Mouse (Mus musculus): ENCODE data around the gene Mvb12b.
"Not testable (repeated sequence)": the region's sequence is repeated elsewhere in the genome, so short reads cannot be mapped to it uniquely, and the experiment has no call there.

Mvb12b gene

DNA sequence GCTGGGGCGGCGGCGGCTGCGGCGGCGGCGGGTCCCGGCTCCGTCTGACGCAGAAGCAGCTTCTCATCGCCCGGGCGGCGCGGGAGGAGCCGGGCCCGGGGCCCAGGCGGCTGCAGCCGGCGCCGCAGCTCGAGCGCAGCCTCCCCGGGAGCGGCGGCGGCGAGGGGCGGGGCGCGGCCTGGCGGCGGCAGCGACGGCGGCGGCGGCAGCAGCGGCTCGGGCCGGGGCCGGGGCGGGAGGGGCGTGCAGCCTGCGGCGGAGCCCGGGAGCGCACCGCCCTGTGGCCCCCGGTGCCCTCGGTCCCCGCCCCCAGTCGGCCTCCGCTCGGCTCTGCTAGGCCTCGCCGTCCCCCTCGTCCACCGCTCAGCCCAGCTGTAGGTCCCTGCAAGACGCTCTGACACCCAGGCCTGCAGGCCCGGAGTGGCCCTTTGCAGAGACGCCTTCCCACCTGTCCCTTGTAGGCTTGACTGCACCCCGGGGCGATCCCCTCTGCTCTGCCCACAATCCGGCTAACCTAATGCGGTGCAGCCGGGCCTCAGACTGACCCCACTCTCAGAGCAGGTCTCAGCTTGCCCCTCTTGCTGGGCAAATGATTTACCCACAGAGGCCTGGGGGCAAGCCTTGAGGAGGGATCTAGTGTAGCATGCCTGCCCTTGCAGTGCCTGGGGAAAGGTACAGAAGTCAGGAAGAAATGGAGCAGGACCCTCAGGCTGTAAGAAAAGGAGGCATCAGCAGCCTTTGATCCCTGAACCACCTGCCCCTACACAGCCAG, at the start of gene Mvb12b:
Gene Mvb12b (minus strand): TSS at position 619 of the 772 bp plus-strand sequence.
- peak; percentile 83 to 85 for DNase-seq

DNA sequence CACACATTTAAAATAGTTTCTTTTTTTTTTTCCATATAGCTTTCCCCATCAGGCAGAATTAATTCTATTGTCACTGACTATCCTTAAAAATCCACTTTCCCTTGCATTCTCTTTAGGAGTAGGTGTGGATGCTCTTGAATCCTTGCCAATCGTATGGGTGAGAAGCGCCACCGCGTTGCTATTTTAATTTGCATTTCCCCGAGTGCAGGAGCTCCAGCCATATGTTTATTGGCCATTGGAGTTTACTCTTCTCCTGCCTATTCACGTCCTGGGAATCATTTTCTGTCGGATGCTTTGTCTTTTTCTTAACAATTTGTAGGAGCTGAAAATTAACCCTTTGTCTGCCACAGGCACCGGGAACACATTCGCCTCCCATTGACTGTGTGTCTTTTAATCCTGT, 48.0 kb upstream of the Mvb12b start:
- peak in 1 of 2 experiments; percentile 33 for DNase-seq

DNA sequence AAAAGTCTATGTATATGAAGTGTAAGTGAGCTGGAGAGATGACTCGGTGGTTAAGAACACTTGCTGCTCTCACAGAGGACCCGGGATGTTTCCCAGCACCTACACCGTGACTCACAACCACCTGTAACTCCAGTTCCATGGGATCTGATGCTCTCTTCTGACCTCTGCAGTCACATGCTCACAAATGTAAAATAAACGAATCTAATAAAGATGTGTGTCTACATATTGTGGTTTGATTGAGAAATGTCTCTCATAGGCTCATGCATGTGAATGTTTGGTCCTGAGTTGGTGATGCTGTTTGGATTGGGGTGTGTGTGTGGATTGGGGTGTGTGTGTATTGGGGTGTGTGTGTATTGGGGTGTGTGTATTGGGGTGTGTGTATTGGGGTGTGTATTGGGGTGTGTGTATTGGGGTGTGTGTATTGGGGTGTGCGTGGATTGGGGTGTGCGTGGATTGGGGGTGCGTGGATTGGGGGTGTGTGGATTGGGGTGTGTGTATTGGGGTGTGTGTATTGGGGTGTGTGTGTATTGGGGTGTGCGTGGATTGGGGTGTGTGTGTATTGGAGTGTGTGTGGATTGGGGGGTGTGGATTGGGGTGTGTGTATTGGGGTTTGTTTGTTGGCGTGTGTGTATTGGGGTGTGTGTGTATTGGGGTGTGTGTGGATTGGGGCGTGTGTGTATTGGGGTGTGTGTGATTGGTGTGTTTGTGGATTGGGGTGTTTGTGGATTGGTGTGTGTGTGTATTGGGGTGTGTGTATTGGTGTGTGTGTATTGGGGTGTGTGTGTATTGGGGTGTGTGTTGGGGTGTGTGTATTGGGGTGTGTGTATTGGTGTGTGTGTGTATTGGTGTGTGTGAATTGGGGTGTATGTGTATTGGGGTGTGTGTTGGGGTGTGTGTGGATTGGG, 46.1 kb upstream of the Mvb12b start:
- no peak for DNase-seq

DNA sequence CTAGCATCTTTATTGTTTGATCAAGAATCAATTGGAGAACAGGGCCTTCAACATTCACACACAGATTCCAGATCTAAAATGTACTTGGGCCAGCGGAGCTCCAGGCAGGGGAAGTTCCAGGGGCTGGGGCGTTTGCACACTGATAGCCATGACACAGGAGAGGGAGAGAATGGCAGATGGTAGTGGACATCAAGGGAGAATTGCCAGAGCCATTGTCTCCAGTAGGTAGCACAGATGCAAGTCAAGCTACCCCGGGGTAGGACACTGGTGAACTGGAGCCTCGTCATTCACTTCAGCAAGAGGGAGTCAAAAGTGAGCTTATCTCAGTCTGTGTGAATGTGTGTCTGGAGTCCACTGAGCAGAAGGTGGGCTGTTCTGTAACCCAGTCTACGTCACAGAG, 43.4 kb upstream of the Mvb12b start:
- no peak for DNase-seq

DNA sequence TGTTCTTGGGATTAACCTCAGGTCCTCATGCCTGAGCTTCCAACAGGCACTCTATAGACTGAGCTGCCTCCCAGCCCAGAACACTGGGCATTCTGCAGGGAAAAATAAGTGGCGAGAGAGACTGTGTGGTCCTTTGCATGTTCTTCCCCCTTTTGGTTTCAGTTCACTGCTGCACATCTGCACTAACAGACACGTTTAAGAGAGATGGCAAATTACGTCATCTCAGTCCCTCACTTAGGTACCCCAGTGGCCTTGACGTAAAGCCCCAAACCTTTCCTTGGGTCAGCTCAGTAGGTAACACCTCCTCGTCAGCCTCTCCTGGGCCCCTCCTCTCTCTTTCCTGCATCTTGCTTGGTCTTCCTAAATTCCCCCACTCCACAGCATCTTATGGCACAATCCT, 37.5 kb upstream of the Mvb12b start:
- no peak for DNase-seq

DNA sequence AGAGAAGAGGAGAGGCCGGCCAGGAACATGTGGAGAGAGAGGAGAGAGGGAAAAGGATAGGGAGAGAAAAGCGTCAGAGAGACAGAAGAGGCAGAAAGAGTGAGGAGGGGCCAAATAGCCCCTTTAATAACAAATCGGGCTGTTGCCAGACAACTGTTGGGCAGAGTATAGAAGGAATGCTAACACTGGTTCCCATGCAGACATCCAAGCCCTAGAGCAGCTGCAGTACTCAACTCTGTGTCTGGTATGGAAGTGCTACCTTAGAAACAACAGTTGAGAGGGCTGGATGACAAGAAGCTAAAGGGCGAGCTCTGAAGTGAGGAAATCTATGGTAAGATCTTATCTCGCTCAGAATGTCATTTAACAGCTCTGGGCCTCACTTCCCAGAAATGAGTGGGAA, 35.7 kb upstream of the Mvb12b start:
- DNase-seq, result no peak

DNA sequence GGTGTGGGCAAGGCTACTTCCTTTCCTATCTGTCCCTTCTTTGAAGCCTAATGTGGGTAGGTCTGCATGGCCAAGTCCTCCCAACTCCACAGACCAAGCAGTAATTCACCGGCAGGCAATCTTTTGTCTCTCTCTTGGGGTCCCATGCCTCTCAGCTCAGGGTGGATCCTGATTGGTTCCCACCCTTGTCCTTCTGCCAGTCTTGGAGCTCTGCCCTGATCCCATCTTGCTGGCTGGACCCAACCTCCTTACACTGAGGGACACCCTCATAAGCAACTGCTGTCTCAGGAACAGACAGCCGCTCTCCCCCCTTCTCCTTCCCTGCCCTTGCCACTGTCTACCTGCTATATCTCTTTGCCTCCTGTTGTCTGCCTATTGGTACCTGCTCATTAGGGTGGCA, 34.7 kb upstream of the Mvb12b start:
- no peak for DNase-seq

DNA sequence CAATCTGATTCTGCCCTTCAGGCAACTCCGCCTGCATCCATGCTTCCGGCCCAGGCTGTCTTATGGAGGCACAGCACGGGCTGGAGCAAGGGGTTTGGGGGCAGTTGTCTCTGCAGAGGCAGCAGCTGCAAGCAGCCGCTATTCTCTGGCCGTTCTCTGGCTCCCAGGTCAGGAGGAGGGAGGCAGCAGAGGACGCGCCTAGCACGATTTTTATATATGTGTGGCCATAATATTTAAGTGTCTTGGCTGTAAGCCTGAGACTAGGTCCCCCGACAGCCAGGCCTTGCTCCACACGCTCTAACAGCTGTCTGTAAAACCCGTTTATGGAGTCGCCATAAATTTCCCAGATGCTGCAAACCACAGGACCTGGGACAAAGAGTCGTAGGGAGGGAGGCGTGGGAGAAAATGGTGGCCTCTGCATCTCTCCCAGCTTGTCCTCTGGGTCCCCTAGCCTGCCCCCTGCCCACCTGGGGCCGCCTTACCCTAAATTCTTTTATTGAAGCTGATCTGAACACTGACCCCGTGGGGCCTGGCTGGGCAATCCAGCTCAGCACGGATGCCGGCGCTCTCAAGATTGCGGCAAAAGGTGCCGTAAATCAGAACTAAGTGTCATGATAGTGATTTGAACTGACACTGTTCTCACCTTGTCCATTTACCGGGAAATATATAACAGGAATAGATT, 32.3 kb upstream of the Mvb12b start:
- DNase-seq, result no peak

DNA sequence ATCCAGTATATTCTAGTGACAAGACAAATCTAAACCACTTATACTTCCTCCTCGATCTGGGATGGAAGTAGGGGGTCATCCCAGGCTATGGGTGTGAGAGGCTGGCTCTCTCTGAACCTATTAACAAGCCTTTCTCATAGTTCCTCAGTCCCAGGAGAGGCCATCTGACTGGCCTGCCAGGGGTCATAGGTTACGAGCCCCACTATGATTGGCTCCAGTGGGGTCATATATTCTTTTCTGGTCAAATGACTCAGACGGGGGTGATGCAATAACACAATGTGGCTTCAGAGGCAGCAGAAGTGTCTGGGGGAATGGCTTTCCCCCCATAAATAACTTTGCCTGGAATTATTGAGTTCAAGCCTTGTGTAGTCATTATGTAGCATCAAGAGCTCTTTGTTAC, 31.1 kb upstream of the Mvb12b start:
- no peak for DNase-seq

DNA sequence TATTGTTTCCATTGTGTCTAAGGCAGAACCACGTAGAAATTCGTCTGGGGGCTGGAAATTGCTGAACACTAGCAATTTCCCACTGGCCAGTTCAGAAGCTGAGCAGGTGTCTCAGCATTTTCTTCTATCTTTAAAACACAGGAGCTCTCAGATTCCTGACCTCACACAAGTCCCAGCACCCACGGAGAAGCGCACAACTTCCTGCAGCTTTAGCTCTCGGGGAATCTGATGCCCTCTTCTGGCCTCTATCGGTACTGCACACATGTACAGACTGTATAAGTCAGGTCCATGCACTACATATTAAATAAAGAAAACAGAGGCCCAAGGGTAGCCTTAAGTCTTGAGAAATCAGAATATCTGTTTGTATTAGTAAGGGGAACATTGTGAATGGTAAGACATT, 30.6 kb upstream of the Mvb12b start:
- peak in 1 of 2 experiments; percentile 46 for DNase-seq

DNA sequence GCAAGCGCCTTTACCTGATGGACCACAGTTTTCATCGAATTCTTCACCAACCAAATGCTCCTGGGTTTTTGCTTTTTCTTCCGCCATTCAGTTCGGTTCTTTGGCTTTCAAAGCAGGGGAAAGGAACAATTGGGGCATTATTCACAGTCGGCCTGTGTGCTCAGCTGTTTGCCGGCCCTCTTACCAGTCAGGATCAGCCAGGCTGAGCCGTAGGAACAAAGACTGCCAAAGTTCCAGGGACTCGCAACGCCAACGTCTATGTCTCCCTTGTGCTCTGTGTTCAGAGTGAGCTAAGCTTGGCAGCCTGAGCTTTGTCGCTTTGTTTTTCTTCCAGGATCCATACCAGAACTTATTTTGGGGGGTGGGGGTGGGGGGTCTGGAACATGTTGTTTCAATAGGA, 28.9 kb upstream of the Mvb12b start:
- no peak for DNase-seq

DNA sequence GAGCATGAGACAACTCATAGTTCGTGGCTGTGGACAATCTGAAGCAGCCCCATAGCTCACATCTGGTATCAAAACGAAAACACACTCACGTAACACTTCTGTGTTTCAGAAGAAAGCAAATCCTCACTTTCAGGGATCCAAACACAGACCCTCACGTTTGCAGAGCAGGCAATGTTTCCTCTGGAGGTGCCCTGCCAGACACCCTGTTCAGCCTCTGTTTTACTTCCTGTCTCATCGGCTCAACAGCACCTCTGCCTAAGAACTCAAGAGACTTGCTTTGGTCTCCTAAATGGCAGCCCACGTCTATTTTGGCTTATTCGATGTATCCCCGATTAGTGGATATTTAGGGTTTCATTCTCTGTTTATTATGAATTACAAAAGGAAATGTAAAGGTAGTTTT, 27.3 kb upstream of the Mvb12b start:
- DNase-seq, result no peak

DNA sequence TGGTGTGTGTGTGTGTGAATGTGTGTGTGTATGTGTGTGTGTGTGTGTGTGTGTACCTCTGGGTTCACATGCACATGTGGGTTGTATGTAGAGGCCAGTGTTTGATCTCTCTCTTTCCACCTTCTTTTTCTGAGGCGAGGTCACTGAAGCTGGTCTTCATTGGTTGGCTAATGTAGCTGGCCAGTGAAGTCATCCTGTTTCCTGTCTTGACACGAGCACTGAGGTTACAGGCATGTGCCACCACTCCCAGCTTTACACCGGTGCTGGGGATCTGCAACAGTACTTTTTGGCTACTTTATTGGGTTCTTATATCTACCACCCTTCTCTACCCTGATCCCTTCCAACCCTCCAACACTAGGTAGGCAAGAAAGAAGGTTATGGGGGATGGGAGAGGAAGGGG, 26.6 kb upstream of the Mvb12b start:
- DNase-seq, result no peak

DNA sequence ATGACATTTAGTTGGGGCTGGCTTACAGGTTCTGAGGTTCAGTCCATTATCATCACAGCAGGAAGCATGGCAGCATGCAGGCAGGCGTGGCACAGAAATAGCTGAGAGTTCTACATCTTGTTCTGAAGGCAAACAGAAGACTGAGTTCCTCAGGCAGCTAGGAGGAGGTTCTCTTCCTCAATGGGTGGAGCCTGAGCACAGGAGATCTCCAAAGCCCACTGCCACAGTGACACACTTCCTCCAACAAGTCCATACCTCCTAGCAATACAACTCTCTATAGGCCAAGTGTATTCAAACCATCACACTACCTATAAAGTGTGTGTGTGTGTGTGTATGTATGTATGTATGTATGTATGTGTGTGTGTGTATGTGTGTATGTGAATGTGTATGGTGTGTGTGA, 25.9 kb upstream of the Mvb12b start:
- DNase-seq, result not testable (repeated sequence)

DNA sequence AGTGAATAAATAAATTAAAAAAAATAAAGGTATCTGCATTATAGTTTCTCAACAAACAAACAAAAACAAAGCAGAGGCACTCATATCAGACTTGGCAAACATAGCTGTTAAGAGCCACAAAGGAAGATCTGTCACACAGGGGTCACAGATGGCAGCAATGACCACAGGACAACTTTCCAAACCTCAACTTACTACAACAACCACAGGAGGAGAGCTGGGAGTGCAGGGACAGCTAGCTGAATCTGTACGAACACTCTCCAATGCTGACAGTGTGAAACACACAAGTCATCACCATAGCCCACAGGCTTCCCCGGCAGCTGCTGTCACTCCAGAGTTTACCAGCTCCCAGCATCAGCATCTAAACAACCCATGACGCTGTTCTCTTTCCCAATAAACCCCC, 25.0 kb upstream of the Mvb12b start:
- DNase-seq, result no peak

DNA sequence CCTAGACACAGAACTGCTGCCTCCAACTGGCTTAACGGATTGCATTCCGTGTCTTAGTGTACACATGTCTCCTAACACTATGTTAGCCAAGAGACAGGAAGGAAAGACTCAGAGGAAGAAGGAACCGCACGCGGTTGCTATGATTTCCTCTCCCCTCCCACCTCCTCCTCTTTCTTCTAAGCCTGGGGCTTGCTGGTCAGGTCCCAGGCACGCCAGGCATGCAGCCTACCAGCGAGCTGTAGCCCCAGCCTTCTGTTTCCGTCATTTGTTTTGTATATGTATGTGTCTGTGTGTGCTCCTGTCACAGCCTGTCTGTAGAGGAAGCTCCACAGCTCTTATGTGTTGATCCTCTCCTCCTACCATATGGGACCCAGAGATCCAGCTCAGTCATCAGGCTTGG, 20.6 kb upstream of the Mvb12b start:
- no peak for DNase-seq

DNA sequence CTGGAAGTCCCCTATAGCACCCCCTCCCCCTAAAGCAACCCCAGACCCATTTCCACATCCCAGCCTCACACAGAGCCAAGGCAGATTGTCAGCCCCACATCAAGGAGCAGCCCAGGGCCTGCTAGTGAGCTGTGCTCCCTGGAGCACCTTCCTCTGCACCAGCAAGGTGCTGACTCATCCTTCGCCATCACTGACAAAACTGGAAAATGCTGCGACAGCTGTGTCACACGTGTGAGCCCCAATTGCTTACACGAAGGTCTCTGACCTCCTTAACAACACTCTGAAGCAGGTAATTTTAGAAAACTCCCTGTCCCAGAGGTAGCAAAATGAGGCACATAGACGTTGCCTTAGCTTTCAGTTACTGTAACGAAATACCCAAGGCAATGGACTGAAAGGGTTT, 19.4 kb upstream of the Mvb12b start:
- no peak for DNase-seq

DNA sequence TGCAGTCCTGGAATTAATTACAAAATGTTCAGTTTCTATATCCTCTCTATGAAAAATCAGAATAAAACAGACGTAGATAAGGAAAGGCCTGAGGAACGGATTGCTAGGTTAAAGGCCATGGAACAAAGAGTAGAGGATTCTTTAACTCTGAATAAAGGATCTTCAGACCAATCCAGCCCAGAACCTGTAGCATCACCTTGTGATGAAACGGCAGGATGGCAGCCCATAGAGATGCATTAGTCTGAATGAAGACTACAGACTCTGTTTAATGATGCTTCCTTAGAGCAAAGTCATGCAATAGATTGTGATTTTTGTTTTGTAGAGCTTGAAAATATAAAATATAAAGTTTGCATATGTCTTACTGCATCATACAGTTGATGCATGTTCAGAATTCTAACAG, 8.1 kb upstream of the Mvb12b start:
- DNase-seq, result no peak

DNA sequence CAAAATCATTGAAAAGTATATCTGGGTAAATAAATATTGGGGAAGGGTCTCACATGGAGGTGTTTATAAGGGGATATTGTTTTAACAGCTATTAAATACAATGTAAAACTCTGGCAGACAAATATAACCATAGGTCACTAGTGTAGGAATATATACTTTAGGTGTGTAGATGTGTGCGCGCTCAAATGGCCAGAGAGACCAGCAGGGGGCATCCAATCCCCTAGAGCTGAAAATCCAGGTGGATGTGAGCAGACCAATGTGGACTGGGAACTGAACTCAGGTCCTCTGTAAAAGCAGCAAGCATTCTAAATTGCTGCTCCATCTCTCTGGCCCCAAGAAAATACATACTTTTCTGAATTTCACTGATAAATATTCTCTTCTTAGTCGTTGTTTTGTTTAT, 5.4 kb upstream of the Mvb12b start:
- DNase-seq, result no peak

DNA sequence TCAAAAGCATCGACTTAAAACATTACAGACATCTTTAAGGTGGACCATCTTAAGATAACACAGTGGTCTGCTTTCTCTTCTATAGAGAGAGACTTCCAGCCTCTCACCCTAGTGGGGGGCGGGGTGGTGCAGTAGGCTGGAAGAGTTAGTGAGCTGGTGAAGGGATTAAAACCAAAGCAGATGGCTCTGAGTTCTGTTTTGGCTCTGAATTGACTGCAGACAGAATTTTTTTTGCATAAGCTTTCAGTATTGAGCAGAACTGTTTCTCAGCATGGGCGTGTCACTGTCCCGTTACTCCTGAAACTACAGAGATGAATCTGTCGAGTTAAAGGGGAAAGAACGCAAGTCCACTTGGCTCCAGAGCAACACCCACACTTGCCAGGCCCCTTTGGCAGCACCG, 4.6 kb upstream of the Mvb12b start:
- peak; percentile 52 to 78 for DNase-seq

DNA sequence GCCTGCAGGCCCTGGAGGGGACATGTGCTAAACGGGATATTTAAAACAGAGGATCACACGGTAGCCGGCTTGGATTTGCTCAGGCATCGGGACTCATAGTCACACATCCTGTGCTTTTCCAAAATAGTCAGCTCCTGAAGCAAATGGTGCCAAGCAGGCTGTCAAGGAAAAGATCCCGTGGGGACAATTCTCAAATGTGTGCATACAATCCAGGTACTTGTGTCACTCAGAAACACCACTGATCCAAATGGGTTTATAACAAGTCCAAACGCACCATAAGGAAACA, 297 bp upstream of the Mvb12b start:
- no peak for DNase-seq

DNA sequence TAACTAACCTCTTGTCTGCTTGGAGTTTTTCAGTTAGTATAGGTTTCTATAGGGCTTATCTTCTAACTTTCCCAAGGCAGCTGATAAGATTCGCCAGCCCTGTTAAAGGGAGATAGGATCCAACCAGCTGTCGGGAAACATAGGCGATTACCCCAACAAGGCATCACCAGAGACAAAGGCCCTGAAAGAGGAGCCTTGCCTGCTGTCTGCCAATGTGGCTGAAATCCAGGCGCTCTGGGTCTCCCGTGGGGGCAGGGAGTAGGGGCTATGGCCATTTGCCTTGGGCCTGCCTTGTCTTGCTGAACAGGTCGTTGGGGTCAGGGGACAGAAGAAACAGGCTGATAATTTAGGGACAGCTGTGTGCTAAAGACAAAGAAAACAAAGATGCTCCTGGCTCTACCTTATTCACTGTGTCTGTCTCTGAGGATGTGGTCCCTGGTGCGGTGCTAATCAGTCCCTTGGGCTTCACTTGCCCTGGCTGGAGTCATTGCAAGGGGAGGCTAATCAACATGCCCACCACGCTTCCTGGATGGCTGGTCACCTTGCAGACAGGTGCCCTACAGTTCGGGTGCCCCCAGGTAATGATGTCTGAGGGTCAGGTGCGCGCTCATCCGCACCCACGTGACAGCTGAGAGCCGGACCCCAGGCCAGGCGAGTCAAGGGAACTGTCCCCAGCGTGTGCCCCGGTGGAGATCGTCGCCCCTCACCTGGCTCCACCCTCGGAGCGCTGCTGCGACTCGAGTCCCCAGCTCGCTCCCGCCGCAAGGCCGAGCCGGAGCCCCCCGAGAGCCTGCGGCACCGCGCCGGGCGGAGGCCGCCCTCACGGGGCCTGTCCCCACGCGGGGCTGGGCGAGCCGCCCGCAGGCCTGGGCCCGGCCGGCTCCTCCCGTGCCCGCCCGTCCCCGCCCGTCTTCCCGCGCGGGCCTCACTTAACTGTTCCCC, 1.1 kb downstream of the Mvb12b start:
- DNase-seq, result peak; percentile 65 to 79

DNA sequence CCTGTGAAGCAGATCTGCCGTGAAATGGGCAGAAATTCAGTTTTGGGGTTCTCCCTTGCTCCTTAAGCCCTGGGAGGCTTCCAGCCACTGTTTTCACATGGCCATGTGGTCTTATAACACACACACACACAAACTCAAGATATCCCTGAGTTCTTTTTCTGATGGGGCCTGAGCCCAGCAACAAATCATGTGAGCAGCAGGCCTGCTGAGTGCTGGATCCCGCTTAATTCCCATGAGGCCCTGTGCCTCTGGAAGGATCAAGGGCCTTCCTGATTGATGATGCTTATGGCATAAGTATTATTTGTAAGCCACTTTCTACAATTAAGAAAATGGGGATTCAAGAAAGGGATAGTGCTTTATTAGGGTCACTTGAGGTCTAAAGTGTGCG, 2.5 kb downstream of the Mvb12b start:
- no peak for DNase-seq
